Mouse (Mus musculus) spleen, postnatal 36 days (tissue): ENCODE measurements around the gene Magi1.

Source experiments
- DNase-seq, 2 experiments: peaks; one replicate each; pipeline ENCODE4 v3.0.0; 2022; ENCODE audit warnings: low spot score in 2 of 2, mixed read lengths in 1 of 2

The Magi1 gene

DNA sequence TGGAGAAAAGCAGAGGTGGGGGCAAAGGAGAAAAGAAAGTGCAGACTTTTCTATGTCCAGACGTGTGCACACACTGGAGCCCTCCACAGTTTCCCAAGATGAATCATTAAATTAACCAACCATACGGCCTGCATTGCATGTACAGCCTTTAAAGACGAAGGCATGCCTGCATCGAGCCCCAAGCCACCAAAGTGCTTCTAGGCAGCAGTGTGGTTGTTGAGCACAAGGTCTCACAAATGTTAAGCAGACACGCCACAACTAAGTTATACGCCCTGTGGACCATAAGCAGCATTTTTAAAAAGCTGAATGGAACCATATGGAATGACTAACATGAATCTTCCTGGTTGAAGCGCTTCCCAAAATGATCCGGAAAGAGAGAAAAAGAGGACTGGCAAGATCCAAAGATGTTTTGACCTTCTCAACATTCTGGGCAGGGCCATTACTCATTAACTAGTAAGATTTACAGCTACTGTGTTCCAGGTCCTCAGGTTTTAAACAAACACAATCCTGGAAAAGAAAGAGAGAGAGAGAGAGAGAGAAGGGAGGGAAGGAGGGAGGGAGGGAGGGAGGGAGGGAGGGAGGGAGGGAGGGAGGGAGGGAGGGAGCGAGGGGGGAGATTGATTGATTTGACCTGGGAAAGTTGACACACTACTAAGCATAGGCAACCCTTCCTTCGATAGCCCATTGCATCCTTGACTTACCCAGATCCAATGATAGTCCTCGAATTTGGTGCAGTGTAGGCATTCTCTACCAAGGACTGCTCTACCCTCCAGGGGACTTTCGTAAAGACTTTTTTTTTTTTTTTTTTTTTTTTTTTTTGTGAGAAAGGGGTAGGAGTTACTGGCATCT, 26.5 kb downstream of the Magi1 start:
- no peak for DNase-seq

DNA sequence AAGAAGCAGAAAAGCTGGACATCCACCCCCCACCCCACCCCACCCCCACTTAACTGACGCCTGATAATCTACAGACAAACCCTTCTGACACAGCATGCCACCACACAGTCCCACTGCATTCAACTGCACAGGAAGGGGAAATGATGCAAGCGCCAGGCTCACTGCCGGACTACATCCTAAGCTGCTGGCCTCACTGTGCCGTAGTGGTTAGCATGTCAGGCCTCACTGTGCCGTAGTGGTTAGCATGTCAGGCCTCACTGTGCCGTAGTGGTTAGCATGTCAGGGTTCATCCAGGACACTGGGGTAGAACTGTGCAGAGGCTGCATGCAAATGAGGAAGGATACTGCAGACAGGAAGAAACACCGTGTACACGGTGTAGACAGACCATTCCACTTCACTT, 29.8 kb downstream of the Magi1 start:
- no peak for DNase-seq

DNA sequence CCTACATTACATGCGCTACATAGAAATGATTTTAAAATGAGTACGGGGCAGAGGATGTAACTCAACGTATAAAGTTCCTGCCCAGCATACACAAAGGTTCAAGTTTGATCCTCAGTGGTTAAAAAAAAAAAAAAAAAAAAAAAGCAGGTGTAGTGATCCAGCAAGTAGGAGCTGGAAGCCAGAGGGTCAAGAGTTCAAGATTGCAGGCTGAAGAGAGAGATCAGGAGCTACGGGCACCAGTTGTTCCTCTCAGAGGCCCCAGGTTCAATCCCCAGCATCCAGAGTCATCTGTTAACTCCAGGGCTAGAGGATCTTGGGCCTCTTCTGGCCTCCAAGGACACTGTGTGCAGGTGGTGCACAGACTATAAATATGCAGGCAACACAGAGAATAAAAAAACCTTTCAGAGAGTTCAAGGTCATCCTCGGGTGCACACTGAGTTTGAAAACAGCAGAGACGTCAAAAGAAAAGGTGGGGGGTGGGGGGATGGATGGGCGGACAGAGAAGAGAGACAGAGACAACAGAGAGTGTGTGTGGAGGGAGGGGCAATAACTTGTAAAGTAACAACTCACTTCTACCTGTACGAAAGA, 32.3 kb downstream of the Magi1 start:
- DNase-seq: no peak

DNA sequence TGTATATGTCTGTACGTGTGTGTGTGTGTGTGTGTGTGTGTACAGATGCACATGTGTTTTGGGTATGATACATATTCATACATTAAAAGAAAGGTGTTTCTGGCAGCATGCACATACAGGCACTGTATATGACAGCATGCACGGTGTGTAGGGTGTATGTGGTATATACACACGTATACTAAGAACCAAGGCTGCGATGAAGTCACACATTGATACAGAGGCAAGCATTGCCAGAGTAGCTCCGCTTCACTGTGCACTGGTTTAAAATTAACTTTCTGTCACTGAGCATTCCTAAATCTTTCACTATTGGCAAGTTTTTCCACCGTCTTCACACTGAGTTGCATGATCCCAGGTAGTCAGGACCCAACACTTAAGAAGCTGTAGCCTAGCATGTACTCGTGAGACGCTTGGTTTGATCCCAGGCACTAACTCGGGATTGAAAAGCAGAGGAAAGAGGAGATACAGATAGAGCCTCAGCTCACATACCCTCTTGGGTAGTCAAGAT, 34.4 kb downstream of the Magi1 start:
- no peak for DNase-seq

DNA sequence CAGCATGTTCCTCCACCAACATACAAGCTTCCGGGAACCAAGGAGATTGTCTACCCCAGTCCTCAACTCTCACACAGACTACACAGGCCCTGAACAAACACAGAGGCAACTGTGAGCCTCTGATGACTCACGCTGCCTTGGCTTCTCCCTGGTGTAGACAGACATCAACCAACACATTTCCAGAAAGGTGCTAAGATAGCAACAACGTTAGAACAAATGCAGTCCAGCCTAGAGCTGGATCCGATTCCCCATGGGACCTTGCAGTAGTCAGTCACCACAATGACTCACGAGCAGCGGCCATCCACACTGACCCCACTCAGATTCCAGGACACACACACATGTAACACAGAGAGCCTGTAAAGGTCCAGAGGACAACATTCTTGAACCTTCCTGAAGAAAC, 42.5 kb downstream of the Magi1 start:
- DNase-seq: no peak

DNA sequence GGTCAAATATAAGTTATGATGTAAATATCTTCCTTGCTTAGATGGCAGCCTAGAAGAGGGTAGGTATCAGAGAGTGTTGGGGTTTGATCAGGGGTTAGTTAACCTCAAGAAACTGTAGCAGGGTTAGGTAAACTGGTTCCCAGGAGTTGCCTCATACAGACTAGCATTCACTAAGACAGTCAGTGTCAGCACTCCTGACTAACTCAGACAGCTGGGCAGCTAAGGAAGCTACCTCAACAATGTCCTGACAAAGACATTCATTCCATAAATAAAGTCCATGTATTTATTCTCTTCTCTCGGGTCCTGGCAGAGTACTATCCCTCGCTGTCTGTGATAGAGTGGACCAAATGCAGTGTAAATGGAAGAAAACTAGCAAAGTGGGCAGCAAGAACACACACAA, 45.1 kb downstream of the Magi1 start:
- DNase-seq: no peak

DNA sequence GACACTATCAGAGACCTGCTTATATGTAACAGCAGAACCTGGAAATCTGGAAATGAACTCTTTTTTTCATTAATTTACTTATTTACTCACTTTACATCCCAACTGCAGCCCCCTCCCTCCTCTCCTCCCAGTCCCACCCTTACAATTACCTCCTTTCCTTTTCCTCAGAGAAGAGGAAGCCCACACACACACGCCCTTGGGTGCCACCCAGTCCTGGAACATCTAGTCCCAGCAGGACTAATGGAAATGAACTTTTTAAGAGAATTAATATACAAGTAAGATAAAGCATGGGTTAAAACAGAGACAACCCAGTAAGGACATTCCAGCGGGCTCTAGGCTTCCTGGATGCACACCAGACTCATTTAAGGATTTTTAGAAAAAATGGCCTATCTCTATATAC, 46.8 kb downstream of the Magi1 start:
- DNase-seq: no peak

DNA sequence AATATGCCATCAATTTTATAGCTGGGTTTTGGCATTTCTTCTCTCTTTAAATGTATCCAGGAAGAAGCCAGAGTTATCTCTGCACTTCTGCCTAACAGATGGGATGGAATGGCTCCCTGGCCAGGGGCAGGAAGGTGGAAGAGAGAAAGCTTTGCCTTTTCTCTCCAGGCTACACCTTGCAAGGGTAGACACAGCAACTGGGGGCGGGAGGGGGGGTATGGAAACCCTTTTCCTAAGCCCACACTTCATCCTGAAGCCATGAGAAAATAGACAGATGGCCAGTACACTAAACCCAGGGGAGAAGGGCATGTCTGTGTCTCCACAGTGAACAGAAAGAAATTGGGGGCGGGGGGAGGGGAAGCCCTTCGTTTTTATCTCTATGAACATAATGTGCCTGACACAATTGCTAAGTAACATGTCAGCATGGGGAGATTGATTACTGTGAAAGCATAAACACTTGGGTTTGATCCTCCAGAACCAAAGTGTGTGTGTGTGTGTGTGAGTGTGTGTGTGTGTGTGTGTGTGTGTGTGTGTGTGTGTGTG, 51.4 kb downstream of the Magi1 start:
- no peak for DNase-seq

DNA sequence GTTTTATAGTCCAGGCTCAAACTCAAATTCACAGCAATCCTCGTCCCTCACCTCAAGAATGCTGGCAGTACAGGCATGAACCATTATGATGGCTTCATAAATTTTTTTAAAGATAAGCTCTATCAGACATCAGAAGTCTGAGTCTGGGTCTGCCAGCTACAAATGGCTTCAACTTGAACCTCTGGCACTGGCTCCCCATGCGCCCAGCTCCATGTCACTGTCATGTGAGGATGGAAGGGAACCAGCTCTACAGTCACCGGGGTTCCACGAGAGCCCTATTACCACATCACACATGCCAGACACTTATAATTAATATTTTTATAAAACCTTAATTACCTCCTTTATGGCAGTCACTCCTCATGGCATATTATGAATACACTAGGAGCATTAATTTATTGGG, 51.9 kb downstream of the Magi1 start:
- no peak for DNase-seq

DNA sequence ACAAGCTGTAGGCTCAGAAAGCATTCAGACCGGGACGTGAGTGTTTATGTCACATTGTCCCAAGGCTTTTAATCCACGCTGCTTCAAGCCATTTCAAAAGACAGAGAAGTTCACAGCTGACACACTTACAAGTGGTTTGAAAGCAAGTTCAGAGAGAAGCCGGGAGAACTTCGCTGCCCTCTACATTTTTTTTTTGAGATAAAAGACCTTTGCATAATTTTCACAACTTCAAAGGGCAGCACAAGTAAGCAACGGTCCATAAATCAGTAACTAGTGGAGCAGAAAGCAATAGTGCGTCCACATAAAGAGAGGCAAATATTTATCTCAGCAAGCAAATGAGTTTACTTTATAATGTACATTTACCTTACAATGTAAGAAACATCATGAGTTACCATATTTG, 52.4 kb downstream of the Magi1 start:
- DNase-seq: no peak

DNA sequence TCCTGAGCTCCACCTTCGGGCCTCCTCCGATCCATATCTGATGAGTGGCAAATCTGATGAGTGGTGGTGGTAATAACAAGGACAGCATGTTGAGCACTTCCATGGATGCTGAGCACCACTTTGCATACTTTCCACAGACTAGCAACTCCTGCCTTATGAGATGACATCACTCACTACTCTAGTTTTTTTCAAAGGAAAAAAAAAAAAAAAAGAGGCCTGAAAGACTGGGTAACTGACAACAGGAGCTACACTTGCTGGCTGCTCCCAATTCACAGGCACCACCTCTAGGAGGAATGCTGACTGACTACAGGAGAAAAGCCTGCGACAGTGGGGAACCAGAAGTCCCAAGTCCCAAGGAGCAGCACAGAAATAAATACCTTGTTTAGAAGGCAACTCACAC, 52.8 kb downstream of the Magi1 start:
- DNase-seq: no peak

DNA sequence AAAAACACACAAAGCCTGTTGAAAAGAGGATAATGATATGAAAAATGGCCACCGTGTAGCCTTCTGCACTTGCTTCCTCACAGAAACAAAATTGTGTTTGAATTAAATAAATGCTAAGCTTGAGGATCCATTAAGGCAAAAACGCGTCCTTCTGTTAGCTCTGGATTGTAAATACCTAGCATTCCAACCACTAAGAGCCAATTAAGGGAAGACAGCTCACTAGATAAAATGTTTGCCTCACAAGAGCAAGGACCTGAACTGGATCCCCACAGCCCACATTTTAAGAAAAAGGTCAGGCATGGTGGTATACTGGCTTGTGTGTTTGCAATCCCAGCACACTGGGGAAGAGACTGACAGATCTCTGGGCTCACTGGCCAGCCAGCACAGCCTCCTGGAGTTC, 53.6 kb downstream of the Magi1 start:
- no peak for DNase-seq

DNA sequence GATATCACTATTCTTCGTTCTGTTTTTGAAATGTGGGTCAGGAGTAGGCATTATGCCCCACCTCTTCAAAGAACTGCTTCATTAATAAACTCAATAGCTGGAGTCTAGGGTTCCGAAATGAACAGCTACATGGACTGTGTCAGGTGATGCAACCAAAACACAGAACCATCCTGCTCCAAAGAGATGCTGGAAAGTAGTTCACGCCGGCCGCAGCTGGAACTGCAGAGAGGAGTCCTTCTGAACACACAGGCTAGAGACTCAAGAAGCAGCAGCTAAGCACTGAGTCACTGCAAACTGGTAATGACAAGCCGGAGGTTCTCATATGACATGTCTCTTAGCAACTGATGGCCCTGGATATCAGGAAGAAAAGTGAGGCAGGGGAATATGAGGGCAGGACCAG, 57.5 kb downstream of the Magi1 start:
- no peak for DNase-seq

DNA sequence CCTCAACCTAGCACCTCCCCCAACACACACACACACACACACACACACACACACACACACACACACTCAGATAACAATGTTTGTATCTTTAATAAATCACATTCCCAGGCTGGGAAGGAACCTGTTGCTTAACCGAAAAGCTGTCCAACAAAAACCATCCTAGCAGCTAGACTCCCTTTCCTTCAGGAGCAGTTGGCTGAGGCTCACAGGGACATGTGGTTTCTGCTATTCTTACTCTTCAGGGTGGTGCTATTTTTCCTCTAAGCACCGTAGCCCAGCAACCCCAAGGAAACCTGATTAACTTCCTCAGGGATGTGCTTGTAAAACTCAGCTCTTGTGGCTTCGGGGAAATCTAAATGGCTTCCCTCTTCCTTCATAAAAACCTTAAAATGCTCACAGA, 57.9 kb downstream of the Magi1 start:
- DNase-seq: no peak

DNA sequence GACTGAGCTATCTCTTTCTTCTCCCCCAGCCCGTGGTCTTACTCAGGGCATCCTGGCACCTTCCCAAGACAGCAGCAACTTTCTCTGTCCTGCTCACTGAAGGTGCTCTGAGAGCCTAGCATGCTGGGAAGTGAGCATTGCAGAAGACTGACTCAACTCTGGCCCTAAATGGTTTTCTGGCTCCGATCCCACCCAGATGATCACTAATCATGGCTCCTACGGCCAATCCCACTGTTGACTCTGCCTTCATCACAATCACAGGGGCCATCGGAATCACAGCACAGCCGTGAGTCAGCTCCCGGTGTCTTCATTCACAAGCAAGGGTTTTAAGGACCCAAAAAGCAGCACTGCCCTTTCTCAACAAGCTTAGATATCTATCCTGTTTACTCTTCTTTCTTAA, 58.6 kb downstream of the Magi1 start:
- DNase-seq: no peak

DNA sequence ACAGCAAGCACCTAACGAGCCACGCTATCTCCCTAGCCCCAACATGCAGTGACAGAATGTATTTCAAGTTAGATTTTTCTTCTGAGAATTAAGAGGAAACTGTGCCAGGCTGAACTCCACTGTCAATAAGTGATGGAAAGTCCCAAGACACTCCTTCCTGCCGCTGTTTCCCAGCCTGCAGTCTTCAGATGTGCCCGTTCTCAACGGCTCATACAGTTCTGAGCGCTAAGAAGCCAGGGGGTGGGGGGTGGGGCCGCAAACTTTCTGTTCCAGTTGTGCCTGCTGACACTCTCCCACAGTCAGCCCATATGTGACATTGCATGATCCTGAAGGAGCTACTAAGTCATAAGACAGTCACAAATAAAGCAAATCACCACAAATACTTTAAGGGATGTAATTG, 61.5 kb downstream of the Magi1 start:
- DNase-seq: no peak

DNA sequence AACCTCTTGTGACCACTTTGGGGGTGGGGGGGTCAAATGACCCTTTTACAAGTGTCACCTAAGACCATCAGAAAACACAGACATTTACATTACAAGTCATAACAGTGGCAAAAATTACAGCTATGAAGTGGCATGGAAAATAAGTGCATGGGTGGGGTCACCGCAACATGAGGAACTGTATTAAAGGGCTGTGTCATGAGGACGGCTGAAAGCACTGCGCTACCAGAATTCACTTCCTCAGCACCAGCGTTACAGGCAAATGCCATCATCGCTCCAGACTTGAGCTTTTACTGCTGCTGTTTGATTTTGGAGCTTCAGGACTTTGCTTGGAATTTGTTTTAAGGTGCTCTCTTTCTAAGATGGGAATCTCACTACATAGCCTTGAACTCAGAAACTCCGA, 62.0 kb downstream of the Magi1 start:
- no peak for DNase-seq

DNA sequence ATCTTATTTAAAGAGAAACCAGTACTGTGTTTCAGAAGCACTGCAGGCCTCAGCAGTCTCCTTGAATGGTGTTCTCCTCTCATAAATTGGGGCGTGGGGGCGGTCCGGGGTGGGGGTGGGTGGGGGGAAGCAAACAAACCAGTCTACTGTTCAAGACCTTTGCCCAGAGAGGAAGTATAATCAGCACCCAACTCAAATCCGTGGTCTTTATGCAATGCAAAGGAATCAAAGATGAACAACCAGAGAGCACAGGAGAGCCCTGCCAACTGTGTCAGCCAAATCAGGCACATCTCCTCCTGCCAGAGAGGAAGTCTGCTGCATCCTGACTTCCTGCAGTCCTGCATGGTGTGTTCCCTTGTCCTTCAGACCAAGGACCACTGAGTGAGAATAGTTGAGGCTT, 65.6 kb downstream of the Magi1 start:
- DNase-seq: peak in 1 of 2 experiments; percentile 2

DNA sequence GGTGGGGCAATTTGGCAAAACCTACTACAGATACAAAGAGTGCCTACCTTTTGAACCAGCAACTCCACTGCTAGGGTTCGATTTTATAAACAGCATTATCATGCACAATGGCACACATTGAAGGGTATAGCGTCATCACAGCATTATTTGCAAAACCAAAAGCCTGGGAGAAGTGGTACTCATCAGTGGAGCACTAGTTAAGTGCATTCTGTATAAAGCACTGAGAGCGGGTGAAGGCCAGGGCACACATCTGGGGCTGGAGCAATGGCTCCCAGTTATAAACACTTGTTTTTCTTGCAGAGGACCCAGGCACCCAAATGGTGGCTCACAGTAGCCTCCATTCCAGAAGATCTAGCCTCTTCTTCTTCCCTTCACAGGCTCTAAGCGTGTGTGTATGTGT, 67.9 kb downstream of the Magi1 start:
- no peak for DNase-seq

DNA sequence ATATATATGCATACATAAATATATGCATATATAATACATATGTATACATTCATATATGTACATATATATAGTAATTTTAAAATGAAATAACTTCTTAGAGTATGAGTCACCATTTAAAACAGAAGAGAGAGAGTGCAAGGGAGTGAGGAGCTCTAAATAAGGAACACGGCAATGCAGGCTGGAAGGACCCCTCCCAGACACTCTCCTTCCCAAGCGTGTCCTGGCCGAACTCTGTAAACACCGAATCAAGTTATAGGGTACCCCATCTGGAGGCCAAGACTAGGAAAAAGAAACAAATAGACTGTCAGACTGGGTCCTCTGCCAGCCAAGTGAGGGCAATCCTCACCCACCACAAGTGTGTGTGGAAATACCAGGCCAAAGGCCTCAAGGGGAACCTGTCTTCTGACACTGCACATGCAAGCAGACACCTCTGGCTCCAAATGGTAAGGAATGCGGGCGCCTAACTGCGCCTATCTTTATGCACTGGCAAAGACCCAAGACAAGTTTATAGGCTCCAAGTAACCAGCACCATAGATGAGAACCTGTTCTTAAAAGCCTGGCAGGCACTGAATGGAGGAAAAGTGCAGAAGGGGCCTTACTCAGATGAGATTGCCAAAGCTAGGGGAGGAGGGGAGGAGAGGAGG, 68.7 kb downstream of the Magi1 start:
- DNase-seq: no peak

DNA sequence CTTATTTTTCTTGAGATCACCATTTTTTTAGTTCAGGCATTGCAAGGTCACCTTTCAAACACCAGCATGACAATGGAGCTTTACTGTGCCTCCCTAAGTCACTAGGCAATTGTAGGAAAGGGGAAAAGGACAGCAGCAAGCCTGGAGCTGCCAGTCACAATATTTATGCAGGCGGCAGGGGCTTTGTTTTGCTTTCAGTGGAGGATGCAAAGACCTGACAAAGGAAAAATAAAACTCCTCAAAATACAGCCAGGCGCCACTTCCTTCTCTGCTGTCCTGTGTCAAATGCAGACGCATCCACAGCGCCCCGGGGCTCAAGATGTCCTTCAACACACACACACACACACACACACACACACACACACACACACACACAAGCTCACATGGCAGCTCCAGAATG, 77.8 kb downstream of the Magi1 start:
- DNase-seq: no peak

DNA sequence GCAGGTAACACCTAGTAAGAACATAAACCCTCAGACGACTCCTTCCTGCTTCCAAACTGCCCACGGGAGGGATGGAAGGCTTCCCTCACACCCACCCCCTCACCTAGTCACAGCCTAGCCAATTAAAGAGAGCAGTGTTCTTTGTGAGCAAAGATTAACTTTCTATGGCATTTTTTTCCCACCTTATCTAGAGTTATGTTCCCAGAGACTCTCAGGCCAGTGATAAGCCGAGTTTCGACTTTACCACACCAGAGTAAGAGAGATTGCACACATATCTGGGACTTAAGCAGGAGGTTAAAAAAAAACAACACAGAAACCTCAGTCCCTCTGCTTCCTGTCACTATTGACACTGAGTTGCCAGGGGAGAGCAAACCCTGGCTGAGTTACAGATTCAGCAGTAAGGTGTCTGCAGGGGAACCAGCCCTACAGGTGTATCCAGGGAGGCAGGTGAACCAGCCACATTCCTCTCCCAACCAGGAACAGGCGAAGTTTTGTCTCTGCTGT, 80.0 kb downstream of the Magi1 start:
- DNase-seq: no peak

DNA sequence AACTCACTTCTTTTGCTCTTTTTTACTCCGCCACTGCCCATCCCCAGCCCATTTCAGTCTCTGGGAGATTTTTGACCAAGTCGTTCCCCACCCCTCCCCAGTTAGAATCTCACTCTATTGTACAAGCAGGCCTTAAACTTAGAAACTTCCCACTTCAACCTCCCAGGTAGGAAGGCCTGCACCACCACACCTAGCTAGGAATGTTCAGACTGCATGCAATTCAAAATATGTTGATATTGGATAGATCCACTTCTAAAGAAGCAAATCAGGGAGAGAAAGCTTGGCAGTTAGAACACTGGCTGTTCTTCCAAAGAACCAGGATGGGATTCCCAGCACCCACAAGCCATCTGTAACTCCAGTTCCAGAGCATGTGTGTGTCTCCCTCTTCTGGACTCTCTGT, 81.8 kb downstream of the Magi1 start:
- DNase-seq: no peak
